Mouse (Mus musculus) megakaryocyte, embryonic 14.5 days (primary cell): ENCODE results near the gene Fry.

ENCODE experiments used
- FLI1 ChIP-seq: IDR thresholded peaks from 2 replicates; pipeline ENCODE4 v1.6.1; 2012; ENCODE audit warnings: low read length, inconsistent platforms, mixed read lengths
- GATA1 ChIP-seq: IDR thresholded peaks from 3 replicates; pipeline ENCODE4 v1.6.1; 2012; ENCODE audit warnings: mixed read lengths, low read length, inconsistent platforms, borderline replicate concordance

DNA sequence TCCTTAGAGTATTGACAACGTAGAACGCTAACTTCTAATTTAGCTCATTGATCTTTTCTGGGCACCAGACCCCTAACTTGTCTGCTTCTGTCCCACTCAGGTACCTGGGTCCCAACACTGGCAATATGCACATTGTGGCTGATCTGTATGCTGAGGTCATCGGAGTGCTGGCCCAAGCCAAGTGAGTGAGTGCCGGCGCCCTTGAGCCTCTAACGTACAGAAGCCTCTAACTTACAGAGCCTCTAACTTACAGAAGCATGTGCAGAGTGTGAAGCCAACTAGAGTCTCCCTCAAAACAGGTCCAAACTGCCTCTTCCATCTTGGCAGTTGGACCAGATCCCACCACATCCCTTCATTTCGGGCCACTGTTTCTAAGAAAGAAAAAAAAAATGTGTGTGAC, 227.5 kb downstream of the Fry start:
- TF ChIP-seq GATA1 (no peak), FLI1 (no peak)
